Mouse (Mus musculus) neural tube, embryonic 14.5 days (tissue): ENCODE measurements around the gene Myh11. TPM values are rescaled to one million over a fixed set of nuclear protein-coding genes. Genes with fewer than 3 reads are reported as not detected.

ENCODE experiments used
- ATAC-seq: fragments of 200-750 bp; cut with Nextera tagmentation; 2 replicates; pipeline ENCODE4 v1.8.0; 2017; ENCODE audit warnings: low read depth, mild to moderate bottlenecking, moderate TSS enrichment, moderate library complexity
- H3K27ac ChIP-seq: fragments of 300-500 bp; sonication (generic); 2 replicates; pipeline ENCODE4 v1.5.1; 2014; ENCODE audit warnings: low read depth, mild to moderate bottlenecking, control low read depth, low read length, moderate library complexity, mixed read lengths
- H3K27me3 ChIP-seq: fragments of 300-500 bp; sonication (generic); 2 replicates; pipeline ENCODE4 v1.6.1; 2014; ENCODE audit warnings: low read length; ENCODE audit not compliant: control insufficient read depth, insufficient read depth
- H3K36me3 ChIP-seq: fragments of 300-500 bp; sonication (generic); 2 replicates; pipeline ENCODE4 v1.6.1; 2014; ENCODE audit warnings: low read length, mixed read lengths; ENCODE audit not compliant: control insufficient read depth, insufficient read depth
- H3K4me1 ChIP-seq: fragments of 300-500 bp; sonication (generic); 2 replicates; pipeline ENCODE4 v1.6.1; 2014; ENCODE audit warnings: low read length; ENCODE audit not compliant: control insufficient read depth, insufficient read depth
- H3K4me2 ChIP-seq: fragments of 300-500 bp; sonication (generic); 2 replicates; pipeline ENCODE4 v1.6.1; 2014; ENCODE audit warnings: mild to moderate bottlenecking, low read depth, low read length, control low read depth
- H3K4me3 ChIP-seq: fragments of 300-500 bp; sonication (generic); 2 replicates; pipeline ENCODE4 v1.5.1; 2014; ENCODE audit warnings: low read depth, low read length, control low read depth, mixed read lengths
- H3K9ac ChIP-seq: fragments of 300-500 bp; sonication (generic); replicated peaks from 2 replicates; pipeline ENCODE4 v1.6.1; 2014; ENCODE audit warnings: low read depth, mild to moderate bottlenecking, control low read depth, low read length, mixed read lengths
- H3K9me3 ChIP-seq: fragments of 300-500 bp; sonication (generic); 2 replicates; pipeline ENCODE4 v1.6.1; 2016; ENCODE audit warnings: low read length; ENCODE audit not compliant: control insufficient read depth
- WGBS: fragments of 180-500 bp; shearing (Covaris S2); extraction: QIAGEN DNeasy Blood & Tissue Kit; methylation state at CpG from one replicate; pipeline ENCODE4 v1.1.7; 2014; 5-methylcytosine and 5-hydroxymethylcytosine counted together
- polyA plus RNA-seq: library from polyadenylated mRNA; unstranded; fragments of >200 nt; fragmentation: Nextera tagmentation; extraction: Ambion mirVana; gene quantifications from 2 replicates; pipeline ENCODE4 v1.2.1, GENCODE M21; 2014

Gene Myh11
- polyA plus RNA-seq: 0.09 and 0.45 TPM in 2 replicates

DNA sequence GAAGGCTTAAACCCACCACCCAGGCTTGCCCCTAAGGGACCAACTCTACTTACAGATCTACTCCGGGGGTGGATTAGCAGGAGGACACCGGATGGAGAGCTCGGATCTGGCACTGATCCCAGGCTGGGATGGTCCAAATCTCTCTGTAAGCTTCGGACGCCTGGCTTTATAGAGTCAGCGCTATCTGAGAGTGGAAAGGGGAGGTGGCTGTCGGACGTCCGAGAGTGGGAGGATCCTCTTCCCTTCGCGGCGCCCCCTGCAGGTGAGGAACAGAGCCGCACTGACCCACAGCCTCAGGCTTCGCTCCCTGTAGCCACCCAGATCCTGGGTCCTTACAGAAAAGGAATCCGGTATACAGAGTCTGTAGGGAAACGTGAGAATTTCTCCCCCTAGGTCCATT lies at the start of gene Myh11:
Gene Myh11 (minus strand): TSS at position 150 of the 400 bp plus-strand sequence.
- H3K9ac ChIP-seq: peak within 1 kb of the TSS; percentile 34; the same call in 1 of the 2 replicates
- H3K4me1 ChIP-seq: 0 out of 2 replicates have a peak, but pooled peaks cover 3% of the 10 kb centered on the region
- H3K27me3 ChIP-seq: no peaks in the 10 kb centered on the region
- peak within 1 kb of the TSS; percentile 21; the same call in 1 of the 2 replicates for H3K4me3 ChIP-seq
- 5% methylated on average over 15 of the region's 16 CpGs for WGBS
- H3K9me3 ChIP-seq: no peaks in the 10 kb centered on the region
- no peaks in the 10 kb centered on the region for H3K36me3 ChIP-seq
- no peak within 1 kb of the TSS for H3K27ac ChIP-seq
- peak; percentile 73 for ATAC-seq
- H3K4me2 ChIP-seq: peak within 1 kb of the TSS; percentile 50

DNA sequence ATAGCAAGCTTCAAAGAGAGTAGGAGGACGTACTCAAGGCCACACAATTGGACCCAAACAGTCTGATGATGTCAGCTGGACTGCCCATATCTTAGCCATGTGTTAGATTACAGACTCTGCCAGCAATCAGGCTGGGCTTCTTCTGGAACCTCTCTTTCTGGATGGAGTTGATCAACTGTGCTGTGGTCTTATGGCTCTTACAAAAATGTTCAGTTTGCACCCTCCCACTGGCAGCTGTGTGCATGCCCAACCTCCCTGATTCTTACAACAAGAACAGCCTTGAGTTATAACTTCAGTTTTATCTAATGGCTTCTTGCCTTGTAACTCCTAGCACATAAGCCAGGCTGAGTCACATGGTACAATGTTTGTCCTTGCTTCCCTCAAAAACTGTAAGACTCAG lies 37.0 kb upstream of the Myh11 start:
- Histone ChIP-seq H3K4me1 (no peaks in the 10 kb centered on the region), H3K4me2 (no peak overlapping the region), H3K27me3 (no peaks in the 10 kb centered on the region), H3K9ac (no peak overlapping the region), H3K4me3 (no peak overlapping the region), H3K27ac (no peak overlapping the region), H3K36me3 (no peaks in the 10 kb centered on the region), H3K9me3 (no peaks in the 10 kb centered on the region)
- WGBS: 71% methylated on average over 1 of the region's 1 CpGs
- no peak for ATAC-seq

DNA sequence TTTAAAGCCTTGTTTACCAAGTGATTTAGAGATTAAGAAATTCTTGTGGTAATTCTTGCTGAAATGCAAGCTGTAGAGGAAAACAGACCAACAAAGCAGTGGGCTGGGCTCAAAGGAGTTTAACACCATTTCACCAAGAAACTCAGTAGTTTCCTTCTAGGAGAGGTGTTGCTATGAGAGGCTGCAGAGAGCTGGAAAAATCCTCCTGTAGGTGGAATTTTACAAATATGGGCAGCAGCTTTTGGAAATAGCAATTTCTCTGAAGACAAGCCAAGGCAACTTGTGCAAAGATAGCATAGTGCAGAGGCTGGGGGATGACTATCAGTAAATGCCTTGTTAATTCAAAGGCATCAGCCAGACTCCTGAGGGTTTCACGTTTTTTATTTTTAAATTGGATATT lies 29.3 kb upstream of the Myh11 start:
- no peak for ATAC-seq
- H3K36me3 ChIP-seq: no peaks in the 10 kb centered on the region
- no peaks in the 10 kb centered on the region for H3K27me3 ChIP-seq
- no peaks in the 10 kb centered on the region for H3K9me3 ChIP-seq
- WGBS: 48% methylated on average over 1 of the region's 1 CpGs
- H3K27ac ChIP-seq: no peak overlapping the region
- no peak overlapping the region for H3K4me2 ChIP-seq
- no peak overlapping the region for H3K9ac ChIP-seq
- H3K4me1 ChIP-seq: peaks cover 12% of the 10 kb centered on the region
- no peak overlapping the region for H3K4me3 ChIP-seq

DNA sequence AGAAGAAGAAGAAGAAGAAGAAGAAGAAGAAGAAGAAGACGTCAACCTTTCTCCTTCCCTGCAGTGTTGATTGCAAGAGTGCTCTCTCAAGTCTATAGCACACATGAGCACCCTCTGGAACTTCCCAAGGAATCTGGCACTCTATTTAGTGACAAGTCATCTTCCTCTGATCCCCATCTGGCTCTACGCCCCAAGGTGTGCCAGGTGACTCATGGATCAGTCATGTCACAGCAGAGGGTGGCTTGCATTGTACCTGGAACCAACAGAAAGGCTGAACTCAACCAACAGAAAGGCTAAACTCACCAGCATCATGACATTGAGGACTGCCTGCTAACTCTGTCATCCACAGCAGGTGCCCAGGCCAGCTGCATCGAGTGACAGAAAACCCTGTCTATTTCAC lies 28.5 kb upstream of the Myh11 start:
- WGBS: 89% methylated on average over 3 of the region's 3 CpGs
- Histone ChIP-seq H3K9ac (no peak overlapping the region), H3K27ac (no peak overlapping the region), H3K36me3 (no peaks in the 10 kb centered on the region), H3K4me1 (peaks cover 13% of the 10 kb centered on the region), H3K4me3 (no peak overlapping the region), H3K9me3 (no peaks in the 10 kb centered on the region), H3K4me2 (no peak overlapping the region), H3K27me3 (no peaks in the 10 kb centered on the region)
- ATAC-seq: no peak

DNA sequence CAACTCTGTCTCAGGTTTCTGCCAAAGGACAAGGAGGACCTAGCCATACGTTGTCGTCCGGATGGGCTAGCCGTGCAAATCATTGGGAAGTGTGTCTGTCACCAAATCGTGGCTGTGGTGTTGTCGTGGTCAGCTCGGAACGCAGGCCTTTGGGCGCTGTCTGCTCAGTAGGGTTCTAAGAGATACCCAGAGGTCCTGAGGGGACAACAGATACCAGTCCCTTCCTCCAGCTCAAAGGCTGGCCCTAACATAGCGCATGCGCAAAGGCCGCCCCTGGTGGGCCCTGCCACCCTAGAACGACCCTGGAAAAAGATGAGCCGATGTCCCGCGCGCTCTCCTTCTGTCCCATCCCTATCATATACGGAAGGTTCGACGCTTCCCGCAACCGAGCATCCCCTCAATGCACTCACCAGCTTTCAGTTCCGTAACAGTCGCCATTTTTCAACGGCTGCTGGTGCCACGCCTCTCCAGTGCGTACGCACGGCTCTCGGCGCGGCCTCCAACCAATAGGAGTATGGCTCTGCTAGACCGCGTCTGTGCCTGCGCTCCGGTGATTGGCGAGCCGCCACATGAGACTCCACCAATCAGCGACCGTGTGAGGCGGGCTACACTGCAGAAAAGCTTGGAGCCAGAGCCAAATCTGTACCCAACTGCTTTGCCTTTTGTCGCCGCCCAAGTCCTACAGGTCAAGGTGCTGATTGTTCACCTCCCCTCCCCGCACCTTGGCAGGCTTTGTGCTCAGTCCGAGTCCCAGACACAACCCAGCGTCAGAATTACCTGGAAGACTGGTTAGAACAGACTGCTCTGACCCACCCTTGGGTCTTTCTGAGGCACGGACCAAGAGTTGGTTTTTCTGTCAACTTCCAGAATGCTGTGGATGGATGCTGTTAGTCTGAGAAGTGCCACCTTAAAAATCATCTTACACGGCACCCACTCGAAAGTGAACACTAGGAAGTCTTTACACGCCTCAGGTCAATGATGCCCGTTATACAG lies 26.0 kb upstream of the Myh11 start, which contains the start of gene Fopnl:
Gene Fopnl (minus strand): TSS at position 522 of the 993 bp plus-strand sequence.
- H3K4me1 ChIP-seq: peaks cover 13% of the 10 kb centered on the region
- peak within 1 kb of the TSS; percentile 89 for H3K27ac ChIP-seq
- H3K36me3 ChIP-seq: 0 out of 2 replicates have a peak, but pooled peaks cover 4% of the 10 kb centered on the region
- H3K9me3 ChIP-seq: no peaks in the 10 kb centered on the region
- ATAC-seq: peak; percentile 100
- peak within 1 kb of the TSS; percentile 57 for H3K4me2 ChIP-seq
- H3K27me3 ChIP-seq: no peaks in the 10 kb centered on the region
- peak within 1 kb of the TSS; percentile 75 for H3K9ac ChIP-seq
- WGBS: 4% methylated on average over 51 of the region's 51 CpGs
- H3K4me3 ChIP-seq: peak within 1 kb of the TSS; percentile 74

DNA sequence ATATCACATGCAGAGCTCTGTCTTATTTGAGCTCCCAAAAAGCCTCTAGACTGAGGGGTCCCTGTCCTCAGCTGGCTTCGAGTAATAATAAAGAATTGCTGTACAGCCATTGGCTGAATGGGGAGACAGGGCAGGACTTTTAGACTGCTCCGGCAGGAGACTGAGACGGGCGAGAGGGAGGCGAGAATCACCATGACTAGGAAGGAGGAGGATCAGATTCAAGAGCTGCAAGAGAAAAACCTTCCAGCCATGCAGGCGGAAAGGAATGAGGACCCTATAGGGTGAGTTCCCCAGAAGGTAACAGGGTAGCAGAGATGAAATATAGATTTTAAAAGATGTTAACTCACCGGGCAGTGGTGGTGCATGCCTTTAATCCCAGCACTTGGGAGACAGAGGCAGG lies 21.7 kb upstream of the Myh11 start:
- Histone ChIP-seq H3K36me3 (peaks cover 16% of the 10 kb centered on the region; the same call in 1 of the 2 replicates), H3K27ac (no peak overlapping the region), H3K4me3 (no peak overlapping the region), H3K9me3 (no peaks in the 10 kb centered on the region), H3K4me1 (peaks cover 13% of the 10 kb centered on the region), H3K4me2 (no peak overlapping the region), H3K27me3 (no peaks in the 10 kb centered on the region), H3K9ac (no peak overlapping the region)
- no peak for ATAC-seq
- WGBS: 92% methylated on average over 7 of the region's 7 CpGs

DNA sequence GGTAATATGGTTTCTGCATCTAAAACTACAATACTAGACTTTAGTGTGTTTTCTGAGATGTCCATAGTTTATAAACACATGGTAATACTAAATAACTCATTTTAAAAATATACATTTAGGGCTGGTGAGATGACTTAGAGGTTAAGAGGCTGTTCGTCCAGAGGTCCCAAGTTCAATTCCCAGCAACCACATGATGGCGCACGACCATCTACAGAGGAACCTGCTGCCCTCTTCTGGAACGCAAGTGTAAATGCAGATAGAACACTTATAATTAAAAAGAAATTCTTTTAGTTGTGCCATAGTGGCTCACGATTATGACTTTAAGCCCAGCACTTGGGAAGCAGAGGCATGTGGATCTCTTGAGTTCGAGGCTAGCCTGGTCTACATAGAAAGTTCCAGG lies 20.2 kb upstream of the Myh11 start:
- WGBS: 55% methylated on average over 6 of the region's 6 CpGs
- peaks cover 16% of the 10 kb centered on the region; the same call in 1 of the 2 replicates for H3K36me3 ChIP-seq
- H3K4me2 ChIP-seq: no peak overlapping the region
- H3K9ac ChIP-seq: no peak overlapping the region
- ATAC-seq: no peak
- no peak overlapping the region for H3K4me3 ChIP-seq
- H3K4me1 ChIP-seq: peaks cover 10% of the 10 kb centered on the region
- no peaks in the 10 kb centered on the region for H3K9me3 ChIP-seq
- no peak overlapping the region for H3K27ac ChIP-seq
- H3K27me3 ChIP-seq: no peaks in the 10 kb centered on the region

DNA sequence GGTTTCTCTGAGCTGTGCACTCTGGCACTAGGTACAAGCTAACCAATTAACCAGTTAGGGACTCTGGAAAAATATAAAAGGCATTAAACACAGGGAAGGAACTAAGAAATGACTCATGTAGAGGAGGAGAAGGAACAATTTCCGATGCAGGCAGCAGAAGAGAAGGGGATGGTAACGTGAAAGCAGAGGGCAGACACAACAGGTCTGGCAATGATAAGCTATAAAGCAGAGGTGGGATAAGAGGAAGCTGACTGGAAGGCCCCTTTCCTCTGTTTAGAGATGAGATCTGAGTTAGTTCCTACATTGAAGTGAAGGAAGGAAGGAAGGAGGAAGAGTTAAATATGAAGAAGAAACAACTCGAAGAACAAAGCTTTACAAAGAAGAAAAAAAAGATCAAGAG lies 18.7 kb upstream of the Myh11 start:
- Histone ChIP-seq H3K4me3 (no peak overlapping the region), H3K36me3 (peaks cover 16% of the 10 kb centered on the region; the same call in 1 of the 2 replicates), H3K27ac (no peak overlapping the region), H3K4me1 (no peaks in the 10 kb centered on the region), H3K27me3 (no peaks in the 10 kb centered on the region), H3K4me2 (no peak overlapping the region), H3K9ac (no peak overlapping the region), H3K9me3 (no peaks in the 10 kb centered on the region)
- WGBS: 93% methylated on average over 3 of the region's 3 CpGs
- no peak for ATAC-seq
